In the genomic region with DNA sequence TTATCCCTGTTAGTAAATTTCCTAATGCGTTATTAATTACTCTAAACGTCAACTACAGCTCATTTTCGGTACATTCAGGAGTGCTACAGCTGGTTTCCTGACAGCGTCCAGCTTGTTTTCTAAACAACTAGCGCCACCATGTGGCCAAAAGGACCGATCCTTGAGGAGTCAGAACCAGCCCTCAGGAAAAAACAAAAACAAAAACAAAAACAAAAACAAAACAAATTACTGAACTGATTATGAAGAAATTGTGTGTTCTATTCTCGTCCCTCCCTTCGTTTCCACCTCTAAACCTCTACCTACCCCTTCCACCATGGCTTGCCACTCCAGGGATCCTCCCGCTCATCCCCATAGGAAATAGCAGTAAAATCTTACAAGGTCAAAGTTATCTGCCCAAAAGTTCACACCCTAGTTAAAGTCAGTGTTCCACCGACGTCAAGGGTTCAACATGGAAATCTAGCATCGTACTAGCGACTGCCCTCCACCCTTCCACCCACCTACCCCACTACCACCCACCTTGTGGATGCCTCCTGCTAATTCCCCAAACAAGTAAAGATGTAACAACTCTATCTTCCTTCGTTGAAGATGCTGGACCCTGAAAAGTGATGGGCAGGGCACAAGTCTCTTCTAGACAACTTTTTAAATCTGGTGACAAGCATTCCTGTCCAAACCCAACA, we compare ENCODE assay signal across 8 mouse cellular contexts. TPM values are rescaled to one million over a fixed set of nuclear protein-coding genes. Genes with fewer than 3 reads are reported as not detected.
A peak's percentile ranks its signal among the peaks of the same experiment; 100 is the strongest.
DNase-seq lines count a peak whose midpoint lies in the region; ATAC-seq and TF ChIP-seq lines count a peak whose summit lies in the region.

No protein-coding gene starts in this region.

- no peaks in the 10 kb centered on the region for H3K9me3 ChIP-seq in intestine, embryonic 14.5 days (ENCODE audit: control insufficient read depth, low read length)

- no peaks in the 10 kb centered on the region for H3K36me3 ChIP-seq in intestine, embryonic 14.5 days (ENCODE audit: control insufficient read depth, insufficient read depth, low read length)
- H3K36me3 ChIP-seq in small intestine, adult 2 months (ENCODE audit: control insufficient read depth, insufficient read depth, low read length) = no peaks in the 10 kb centered on the region

- TF ChIP-seq CTCF in gastrocnemius, adult 2 months (IDR thresholded peaks at IDR 0.05) = peak; percentile 79
- TF ChIP-seq CTCF in small intestine, adult 2 months (IDR thresholded peaks at IDR 0.05; ENCODE audit: extremely low read depth, insufficient read length, insufficient replicate concordance, low read depth, low read length) = peak; percentile 46; the same call in 1 of the 2 replicates

- TF ChIP-seq POLR2A in small intestine, adult 2 months (IDR thresholded peaks at IDR 0.05; ENCODE audit: low read depth, low read length) = no peak

- peak overlapping the region; percentile 39 for H3K4me2 ChIP-seq in intestine, embryonic 14.5 days (ENCODE audit: low read length)

- peak; percentile 36 for DNase-seq in WW6 (ENCODE audit: low read depth, low spot score)
- peak; percentile 90 for DNase-seq in cerebellum, adult 9-10 months
- DNase-seq in gastrocnemius, adult 2 months = peak; percentile 78
- peak; percentile 79 for DNase-seq in intestine, embryonic 14.5 days (ENCODE audit: low spot score)
- DNase-seq in left cerebral cortex, postnatal 10 days (ENCODE audit: extremely low spot score in 1 of 2, low spot score in 2 of 2) = peak; percentile 81 to 82
- DNase-seq in Muller cell, postnatal 12 days (ENCODE audit: inconsistent ontology term) = no peak

- intact Hi-C loops in gastrocnemius, adult 2 months (cut with DNase I) = loop anchor here (1.0 kb wide), 1 partner anchor 181 kb away; no protein-coding TSS in a partner anchor
- intact Hi-C loops in left cerebral cortex, postnatal 10 days (cut with DNase I) = loop anchor here (2.0 kb wide), 2 partner anchors 54 to 182 kb away; no protein-coding TSS in a partner anchor

- no peak overlapping the region for H3K27ac ChIP-seq in gastrocnemius, adult 2 months
- H3K27ac ChIP-seq in intestine, embryonic 14.5 days (ENCODE audit: low read depth) = no peak overlapping the region
- H3K27ac ChIP-seq in small intestine, adult 2 months (ENCODE audit: insufficient read depth, low read depth, low read length) = no peak overlapping the region

- WGBS in intestine, embryonic 14.5 days = 18% methylated on average over 14 of the region's 14 CpGs
- 16% methylated on average over 14 of the region's 14 CpGs for WGBS in small intestine, adult 2 months

- H3K9ac ChIP-seq in intestine, embryonic 14.5 days (ENCODE audit: low read length) = no peak overlapping the region

- H3K4me3 ChIP-seq in gastrocnemius, adult 2 months = peak overlapping the region; percentile 64
- no peak overlapping the region for H3K4me3 ChIP-seq in intestine, embryonic 14.5 days (ENCODE audit: low read depth, low read length)
- no peak overlapping the region for H3K4me3 ChIP-seq in small intestine, adult 2 months (ENCODE audit: low read depth, low read length)

- no peaks in the 10 kb centered on the region for H3K27me3 ChIP-seq in intestine, embryonic 14.5 days (replicated peaks; ENCODE audit: control insufficient read depth, insufficient read depth, low read length)
- H3K27me3 ChIP-seq in small intestine, adult 2 months (ENCODE audit: control insufficient read depth, insufficient read depth, low read length) = 0 out of 2 replicates have a peak, but pooled peaks cover 3% of the 10 kb centered on the region

- ATAC-seq in intestine, embryonic 14.5 days (replicated peaks; ENCODE audit: low FRiP score, low TSS enrichment, low read depth) = 0 out of 2 replicates have a peak, but pooled peaks have one; percentile 64
- peak; percentile 71 for ATAC-seq in megakaryocyte progenitor cell, adult 5-6 weeks (replicated peaks; ENCODE audit: poor library complexity)

- 0 out of 2 replicates have a peak, but pooled peaks cover 2% of the 10 kb centered on the region for H3K4me1 ChIP-seq in intestine, embryonic 14.5 days (replicated peaks; ENCODE audit: control insufficient read depth, insufficient read depth, low read length)
- no peaks in the 10 kb centered on the region for H3K4me1 ChIP-seq in small intestine, adult 2 months (ENCODE audit: control insufficient read depth, insufficient read depth, insufficient read length, low read length)

RNA-seq across cellular contexts. Expression of a gene that starts 3.7 kb away (rescaled TPM):
- 10 to 100 TPM; 79.3 to 89.4 TPM for total RNA-seq in gastrocnemius, adult 2 months (2021)
- 52.3 and 64.4 TPM in 2 replicates for polyA plus RNA-seq in intestine, embryonic 14.5 days (2014; fragmentation: Nextera tagmentation; extraction: Ambion mirVana)
- total RNA-seq in left cerebral cortex, postnatal 10 days (2021) = 10 to 100 TPM; 24.7 to 27.9 TPM
- 82.9 and 120 TPM in 2 replicates for total RNA-seq in megakaryocyte progenitor cell, adult 5-6 weeks (2015)
- total RNA-seq in megakaryocyte progenitor cell, adult 5-6 weeks (2017) = 106 and 118 TPM in 2 replicates
- 0.46 and 0.48 TPM in 2 replicates for polyA plus RNA-seq in small intestine, adult 2 months (2012; rRNA removed)

RNA-seq across cellular contexts. Expression of a gene that starts 3.8 kb away (rescaled TPM):
- total RNA-seq in gastrocnemius, adult 2 months (2021) = not detected
- polyA plus RNA-seq in intestine, embryonic 14.5 days (2014; fragmentation: Nextera tagmentation; extraction: Ambion mirVana) = not detected in 2 replicates
- total RNA-seq in left cerebral cortex, postnatal 10 days (2021) = under 1 TPM; 0.34 to 0.51 TPM
- 0.02 and 0.07 TPM in 2 replicates for total RNA-seq in megakaryocyte progenitor cell, adult 5-6 weeks (2015)
- 0.07 TPM in 1 of 2 replicates, not detected in the other for total RNA-seq in megakaryocyte progenitor cell, adult 5-6 weeks (2017)
- polyA plus RNA-seq in small intestine, adult 2 months (2012; rRNA removed) = not detected in 2 replicates

RNA-seq across cellular contexts. Expression of a gene that starts 25.2 kb away (rescaled TPM):
- total RNA-seq in gastrocnemius, adult 2 months (2021) = 10 to 100 TPM in 1 of 2 experiments, 1 to 10 TPM in 1; 9.1 to 11.0 TPM
- 14.1 and 15.6 TPM in 2 replicates for polyA plus RNA-seq in intestine, embryonic 14.5 days (2014; fragmentation: Nextera tagmentation; extraction: Ambion mirVana)
- 10 to 100 TPM in 1 of 2 experiments, 1 to 10 TPM in 1; 8.9 to 10.3 TPM for total RNA-seq in left cerebral cortex, postnatal 10 days (2021)
- total RNA-seq in megakaryocyte progenitor cell, adult 5-6 weeks (2015) = 24.5 and 27.1 TPM in 2 replicates
- 14.0 and 14.1 TPM in 2 replicates for total RNA-seq in megakaryocyte progenitor cell, adult 5-6 weeks (2017)
- 3.0 and 5.6 TPM in 2 replicates for polyA plus RNA-seq in small intestine, adult 2 months (2012; rRNA removed)

RNA-seq across cellular contexts. Expression of a gene that starts 28.5 kb away (rescaled TPM):
- total RNA-seq in gastrocnemius, adult 2 months (2021) = not detected
- polyA plus RNA-seq in intestine, embryonic 14.5 days (2014; fragmentation: Nextera tagmentation; extraction: Ambion mirVana) = 0.09 and 0.15 TPM in 2 replicates
- not detected for total RNA-seq in left cerebral cortex, postnatal 10 days (2021)
- 1.7 and 3.4 TPM in 2 replicates for total RNA-seq in megakaryocyte progenitor cell, adult 5-6 weeks (2015)
- 0.83 and 1.7 TPM in 2 replicates for total RNA-seq in megakaryocyte progenitor cell, adult 5-6 weeks (2017)
- polyA plus RNA-seq in small intestine, adult 2 months (2012; rRNA removed) = not detected in 2 replicates
